Mouse (Mus musculus): Measurements from ENCODE around the gene Kbtbd13. TPM values are rescaled to one million over a fixed set of nuclear protein-coding genes. Genes with fewer than 3 reads are reported as not detected.

Gene Kbtbd13
- polyA plus RNA-seq, 1 experiment = not detected

- no peak for TF ChIP-seq CTCF (IDR thresholded peaks at IDR 0.05; ENCODE audit: borderline replicate concordance, insufficient read depth, low read length)
- TF ChIP-seq POLR2A (IDR thresholded peaks at IDR 0.05; ENCODE audit: low read depth, low read length) = no peak
- no peaks in the 10 kb centered on the region; the same call in 1 of the 2 replicates for H3K4me1 ChIP-seq (ENCODE audit: control insufficient read depth, insufficient read depth, low read length)
- no peak overlapping the region for H3K27ac ChIP-seq (ENCODE audit: insufficient read depth, low read length)
- no peak overlapping the region for H3K4me3 ChIP-seq (ENCODE audit: insufficient read depth, low read length)
Measured at GRCm38 (mm10) chr9:65404331-65405183, 13.1 kb upstream of the Kbtbd13 start.

GRCm38 (mm10) chr9:65399934-65400333 lies 8.5 kb upstream of the Kbtbd13 start:
- Histone ChIP-seq H3K4me1 (ENCODE audit: control insufficient read depth, insufficient read depth, low read length) (no peaks in the 10 kb centered on the region), H3K27ac (ENCODE audit: insufficient read depth, low read length) (no peak overlapping the region), H3K4me3 (ENCODE audit: insufficient read depth, low read length) (no peak overlapping the region)
- TF ChIP-seq CTCF (IDR thresholded peaks at IDR 0.05; ENCODE audit: borderline replicate concordance, insufficient read depth, low read length) = no peak
- TF ChIP-seq POLR2A (IDR thresholded peaks at IDR 0.05; ENCODE audit: low read depth, low read length) = no peak

GRCm38 (mm10) chr9:65398279-65398678 lies 6.8 kb upstream of the Kbtbd13 start, which contains the start of gene Rasl12:
Gene Rasl12 (plus strand): TSS chr9:65398506.
- no peak within 1 kb of the TSS for H3K27ac ChIP-seq (ENCODE audit: insufficient read depth, low read length)
- peak within 1 kb of the TSS; percentile 30 for H3K4me3 ChIP-seq (ENCODE audit: insufficient read depth, low read length)
- no peaks in the 10 kb centered on the region for H3K4me1 ChIP-seq (ENCODE audit: control insufficient read depth, insufficient read depth, low read length)
- TF ChIP-seq CTCF (IDR thresholded peaks at IDR 0.05; ENCODE audit: borderline replicate concordance, insufficient read depth, low read length) = no peak
- TF ChIP-seq POLR2A (IDR thresholded peaks at IDR 0.05; ENCODE audit: low read depth, low read length) = peak; percentile 62

GRCm38 (mm10) chr9:65394360-65394759 lies 2.9 kb upstream of the Kbtbd13 start:
- Histone ChIP-seq H3K4me3 (ENCODE audit: insufficient read depth, low read length) (no peak overlapping the region), H3K27ac (ENCODE audit: insufficient read depth, low read length) (no peak overlapping the region)
- TF ChIP-seq CTCF (IDR thresholded peaks at IDR 0.05; ENCODE audit: borderline replicate concordance, insufficient read depth, low read length) = no peak
- TF ChIP-seq POLR2A (IDR thresholded peaks at IDR 0.05; ENCODE audit: low read depth, low read length) = no peak

GRCm38 (mm10) chr9:65393606-65394005 lies 2.2 kb upstream of the Kbtbd13 start:
- Histone ChIP-seq H3K4me1 (ENCODE audit: control insufficient read depth, insufficient read depth, low read length) (no peaks in the 10 kb centered on the region), H3K27ac (ENCODE audit: insufficient read depth, low read length) (no peak overlapping the region), H3K4me3 (ENCODE audit: insufficient read depth, low read length) (no peak overlapping the region)
- TF ChIP-seq CTCF (IDR thresholded peaks at IDR 0.05; ENCODE audit: borderline replicate concordance, insufficient read depth, low read length) (no peak), POLR2A (IDR thresholded peaks at IDR 0.05; ENCODE audit: low read depth, low read length) (no peak)

More at GRCm38 (mm10) chr9:65394360-65394759, 2.9 kb upstream of the Kbtbd13 start:
- no peaks in the 10 kb centered on the region for H3K4me1 ChIP-seq (ENCODE audit: control insufficient read depth, insufficient read depth, low read length)

GRCm38 (mm10) chr9:65392638-65393364 lies 1.3 kb upstream of the Kbtbd13 start:
- no peaks in the 10 kb centered on the region for H3K4me1 ChIP-seq (ENCODE audit: control insufficient read depth, insufficient read depth, low read length)
- no peak overlapping the region for H3K4me3 ChIP-seq (ENCODE audit: insufficient read depth, low read length)
- TF ChIP-seq CTCF (IDR thresholded peaks at IDR 0.05; ENCODE audit: borderline replicate concordance, insufficient read depth, low read length) (peak; percentile 79; the same call in 1 of the 2 replicates), POLR2A (IDR thresholded peaks at IDR 0.05; ENCODE audit: low read depth, low read length) (no peak)
- no peak overlapping the region for H3K27ac ChIP-seq (ENCODE audit: insufficient read depth, low read length)

DNA sequence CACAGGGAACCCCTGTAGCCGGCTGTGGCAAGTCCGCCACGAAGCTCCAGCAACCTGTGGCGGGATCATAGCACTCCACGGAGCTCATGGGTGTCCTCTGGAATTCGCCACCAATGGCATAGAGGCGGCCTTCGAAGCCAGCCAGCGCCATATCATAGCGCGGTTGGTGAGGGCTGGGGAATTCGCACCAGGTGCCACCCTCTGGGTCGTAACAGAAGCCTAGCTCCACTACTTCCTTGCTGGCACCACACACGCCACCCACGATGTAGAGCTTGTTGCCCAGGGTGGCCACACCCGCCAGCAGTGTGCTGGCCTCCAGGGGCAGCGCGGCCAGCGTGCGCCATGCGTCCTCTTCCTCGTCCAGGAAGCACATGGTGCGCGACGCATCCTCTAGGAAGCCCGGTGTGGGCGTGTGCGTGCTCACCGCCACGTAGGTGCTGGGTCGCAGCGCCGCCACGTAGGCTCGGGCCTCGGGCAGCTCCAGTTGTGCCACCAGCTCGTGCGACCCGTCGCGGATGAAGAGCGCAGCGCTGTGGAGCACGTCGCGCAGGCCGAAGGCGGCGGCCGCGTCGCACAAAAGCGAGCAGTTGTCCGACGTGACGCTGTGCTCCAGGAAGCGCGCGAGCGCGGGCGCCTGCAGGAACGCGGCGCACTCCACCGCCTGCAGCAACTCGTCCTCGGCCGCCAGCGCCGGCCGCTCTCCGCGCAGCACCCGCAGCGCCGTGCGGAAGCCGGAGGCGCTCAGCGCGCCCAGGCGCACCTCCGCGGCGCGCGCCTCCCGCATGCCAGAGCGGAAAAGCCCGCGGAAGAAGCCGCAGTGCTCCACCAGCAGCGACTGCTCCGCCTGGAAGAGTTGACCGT lies 470 bp downstream of the Kbtbd13 start:
- H3K27ac ChIP-seq (ENCODE audit: insufficient read depth, low read length) = no peak overlapping the region
- peak overlapping the region; percentile 8; the same call in 1 of the 2 replicates for H3K4me3 ChIP-seq (ENCODE audit: insufficient read depth, low read length)
- H3K4me1 ChIP-seq (ENCODE audit: control insufficient read depth, insufficient read depth, low read length) = no peaks in the 10 kb centered on the region; the same call in 1 of the 2 replicates
- TF ChIP-seq POLR2A (IDR thresholded peaks at IDR 0.05; ENCODE audit: low read depth, low read length) = no peak
- no peak for TF ChIP-seq CTCF (IDR thresholded peaks at IDR 0.05; ENCODE audit: borderline replicate concordance, insufficient read depth, low read length)

DNA sequence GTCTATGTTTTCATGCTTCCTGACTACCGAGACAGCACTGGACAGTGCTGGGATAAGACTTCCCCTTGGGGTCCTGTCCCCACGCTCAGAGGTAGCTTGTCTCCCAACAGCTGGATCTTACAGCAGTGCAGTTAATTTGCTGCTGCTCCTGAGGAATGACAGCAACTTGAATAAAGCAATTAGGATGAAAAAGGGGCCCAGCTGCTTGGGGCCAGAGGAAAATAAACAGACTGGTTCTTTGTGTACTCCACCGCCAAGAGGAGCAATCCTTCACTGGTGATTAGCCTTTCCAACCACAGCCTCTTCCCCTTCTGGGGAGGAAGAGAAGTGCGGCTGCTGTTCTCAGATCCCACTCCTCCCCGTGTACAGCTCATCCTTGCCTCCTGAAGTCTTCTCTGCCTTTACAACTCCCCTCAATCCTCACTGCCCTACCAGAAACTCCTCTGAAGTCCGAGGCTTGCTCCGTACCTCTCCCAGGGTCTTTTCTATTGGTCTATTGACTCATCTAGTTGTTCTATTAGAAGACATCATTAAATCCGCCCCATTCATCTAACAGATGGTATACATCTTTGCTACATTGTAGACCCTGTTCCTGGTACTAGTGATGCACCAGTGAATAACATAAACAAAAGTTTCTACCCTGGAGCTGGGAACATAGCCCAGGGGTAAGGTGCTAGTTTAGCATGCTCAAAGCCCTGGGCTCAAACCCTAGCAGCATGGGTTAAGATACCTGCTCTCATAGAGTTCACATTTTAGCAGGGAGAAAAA lies 4.9 kb downstream of the Kbtbd13 start:
- Histone ChIP-seq H3K4me1 (ENCODE audit: control insufficient read depth, insufficient read depth, low read length) (no peaks in the 10 kb centered on the region; the same call in 1 of the 2 replicates), H3K4me3 (ENCODE audit: insufficient read depth, low read length) (no peak overlapping the region), H3K27ac (ENCODE audit: insufficient read depth, low read length) (no peak overlapping the region)
- TF ChIP-seq POLR2A (IDR thresholded peaks at IDR 0.05; ENCODE audit: low read depth, low read length) = no peak
- TF ChIP-seq CTCF (IDR thresholded peaks at IDR 0.05; ENCODE audit: borderline replicate concordance, insufficient read depth, low read length) = no peak

Data from embryonic fibroblast, embryonic 13.5 days (primary cell).